Mouse (Mus musculus): ENCODE measurements around the gene Arhgap10.
A peak's percentile ranks its signal among the peaks of the same experiment; 100 is the strongest.

Gene Arhgap10

GRCm38 (mm10) chr8:77384080-77384479 is 133.7 kb downstream of the Arhgap10 start:
- DNase-seq, result no peak

GRCm38 (mm10) chr8:77383671-77384070 is 134.1 kb downstream of the Arhgap10 start:
- no peak for DNase-seq

GRCm38 (mm10) chr8:77380844-77381243 is 136.9 kb downstream of the Arhgap10 start:
- DNase-seq, result no peak

- DNase-seq, result no peak
Measured at GRCm38 (mm10) chr8:77379300-77379699, 138.5 kb downstream of the Arhgap10 start.

DNA sequence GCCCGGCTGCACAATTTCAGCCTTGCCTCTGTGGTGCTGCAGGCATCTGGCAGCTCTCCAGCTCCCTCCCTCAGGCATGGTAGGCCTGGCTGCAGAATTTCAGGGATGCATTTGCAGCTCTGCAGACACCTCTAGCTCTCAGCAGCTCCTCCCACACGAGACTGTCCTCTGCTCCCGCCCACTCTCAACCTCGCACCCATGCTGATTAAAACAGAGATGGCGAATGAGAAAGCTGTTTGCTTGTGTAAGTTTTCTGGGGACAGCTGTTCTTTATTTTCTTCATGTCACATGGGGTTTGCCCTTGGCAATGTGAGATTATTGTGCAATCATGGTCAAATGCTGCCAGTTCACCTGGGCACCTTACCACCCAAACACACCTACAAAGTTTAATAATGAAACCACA is 141.3 kb downstream of the Arhgap10 start:
- DNase-seq, result peak; percentile 35

- no peak for DNase-seq
Measured at GRCm38 (mm10) chr8:77375999-77376398, 141.8 kb downstream of the Arhgap10 start.

DNA sequence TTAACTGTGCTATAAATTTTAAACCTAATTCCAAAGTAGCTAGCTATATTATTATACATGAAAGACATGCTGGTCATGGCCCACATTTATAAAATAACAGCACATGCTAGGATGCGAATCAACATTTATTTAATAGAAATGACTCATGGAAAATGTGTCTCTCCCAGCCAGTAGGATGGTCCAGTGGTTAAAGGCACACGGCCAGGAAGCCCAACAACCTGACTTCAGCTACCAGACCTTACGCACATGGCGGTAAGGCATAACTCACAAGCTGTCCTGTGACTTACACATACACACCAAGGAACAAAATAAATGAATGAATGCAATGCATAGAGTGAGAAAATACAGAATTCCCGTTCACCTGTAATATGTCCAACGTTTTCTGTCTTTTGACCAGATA is 146.7 kb downstream of the Arhgap10 start:
- DNase-seq, result no peak

DNA sequence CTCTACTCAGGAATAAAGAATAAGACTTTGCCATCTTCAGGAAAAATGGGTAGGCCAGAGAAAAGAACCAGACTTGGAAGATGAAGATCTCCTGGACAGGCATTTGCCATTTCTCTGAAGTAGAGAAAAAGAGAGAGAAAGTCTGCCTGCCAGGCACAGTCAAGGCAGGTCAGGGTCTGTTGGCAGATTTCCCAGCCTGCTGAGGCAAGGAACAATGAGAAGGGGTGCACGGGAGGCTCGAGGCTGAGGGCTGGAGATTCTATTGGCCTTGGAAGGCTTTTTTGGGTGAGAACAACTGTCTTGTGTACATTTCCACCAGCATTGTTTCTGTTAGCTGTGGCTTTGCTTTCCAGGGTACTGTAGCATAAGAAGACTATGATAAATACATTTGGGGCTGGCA is 147.4 kb downstream of the Arhgap10 start:
- DNase-seq, result no peak

DNA sequence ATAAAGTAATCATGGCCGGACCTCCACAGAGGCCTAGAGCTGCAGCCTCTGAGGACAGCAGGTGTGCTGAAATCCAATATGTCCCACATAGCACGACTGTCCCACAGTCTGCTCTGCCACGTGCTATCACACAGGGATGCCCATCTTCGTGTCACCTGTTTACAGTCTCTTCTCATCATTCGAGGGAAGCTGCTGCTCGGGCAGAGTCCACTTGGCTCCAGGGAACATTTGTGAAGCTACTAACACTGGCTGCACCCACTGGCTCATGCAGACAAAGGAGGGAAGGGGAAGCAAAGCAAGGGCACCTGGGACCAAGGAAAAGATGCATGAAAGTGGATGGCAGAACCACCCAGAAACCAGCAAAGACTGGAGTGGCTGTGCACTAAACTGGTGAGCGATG is 148.1 kb downstream of the Arhgap10 start:
- DNase-seq, result no peak

GRCm38 (mm10) chr8:77367091-77367490 is 150.7 kb downstream of the Arhgap10 start:
- DNase-seq, result no peak

DNA sequence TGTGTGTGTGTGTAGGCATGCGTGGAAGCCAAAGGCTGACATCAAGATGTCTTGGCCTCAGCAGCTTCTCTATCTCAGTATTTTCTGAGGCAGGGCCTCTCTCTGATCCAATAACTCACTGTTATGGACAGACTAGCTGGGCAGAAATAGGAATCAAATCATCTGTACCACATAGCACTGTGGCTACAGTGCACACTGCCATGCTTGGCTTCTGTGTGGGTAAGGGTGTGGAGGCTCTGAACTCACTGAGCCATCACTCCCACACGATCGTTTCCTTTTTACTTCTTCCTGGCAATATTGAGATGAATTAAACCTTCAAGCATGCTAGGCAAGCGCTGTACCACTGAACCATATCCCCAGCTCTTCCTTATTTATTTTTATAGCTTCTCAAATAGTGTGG is 151.3 kb downstream of the Arhgap10 start:
- DNase-seq, result no peak

DNA sequence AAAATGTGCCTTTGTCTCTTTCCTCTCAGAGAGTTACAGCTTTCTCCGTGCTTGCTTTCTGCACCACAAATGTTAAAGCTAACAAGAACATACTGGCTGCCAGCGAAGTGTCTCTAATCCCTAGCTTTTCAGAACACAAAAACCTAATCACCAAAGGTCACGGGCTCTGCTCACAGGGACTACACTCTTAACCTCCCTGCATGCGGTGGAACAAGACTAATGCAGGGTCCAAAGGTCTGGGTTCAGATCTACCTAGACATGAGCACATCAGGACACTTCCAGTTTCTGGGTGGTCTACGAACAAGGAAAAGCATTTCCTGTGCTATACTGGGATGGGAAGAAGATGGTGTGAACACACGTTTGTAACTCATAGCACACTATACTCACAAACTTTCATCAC is 151.8 kb downstream of the Arhgap10 start:
- DNase-seq, result no peak

DNA sequence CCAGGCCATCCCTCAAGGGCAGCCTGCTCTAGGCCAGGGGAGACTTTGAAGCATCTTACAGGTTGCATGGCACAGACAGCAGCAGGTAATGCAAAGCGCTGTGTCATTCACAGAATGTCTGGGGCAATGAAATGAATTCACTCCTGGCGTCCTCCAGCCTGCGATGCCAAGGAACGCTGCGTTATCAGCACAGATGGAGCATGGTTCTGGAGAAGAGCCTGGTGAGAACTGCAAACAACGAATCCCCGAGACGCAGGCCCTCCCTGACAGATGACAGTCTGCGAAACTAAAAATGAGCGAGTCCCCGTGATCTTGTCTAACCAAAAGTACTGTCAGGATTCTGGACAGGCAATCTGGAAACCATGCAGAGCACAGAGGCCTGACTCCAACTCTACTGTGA is 153.3 kb downstream of the Arhgap10 start:
- DNase-seq, result peak; percentile 41

DNA sequence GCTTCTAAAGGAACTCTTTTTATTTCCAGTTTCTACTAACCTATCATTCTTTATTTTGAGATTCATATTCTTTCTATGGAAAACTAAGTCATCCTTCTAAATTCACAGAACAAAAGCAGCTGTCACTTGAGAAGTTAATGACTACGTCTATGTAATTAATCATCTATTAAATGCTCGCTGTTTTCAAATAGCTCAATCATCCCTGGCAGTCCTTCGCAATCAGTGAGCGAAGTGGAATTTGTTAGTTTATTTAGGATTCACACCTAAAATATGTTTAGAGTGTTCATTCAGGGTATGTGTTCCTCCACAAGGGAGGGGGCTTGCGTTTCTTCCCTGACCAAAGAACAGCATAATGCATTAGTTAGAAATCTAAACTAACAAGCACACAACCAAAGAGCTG is 156.9 kb downstream of the Arhgap10 start:
- no peak for DNase-seq

- no peak for DNase-seq
Measured at GRCm38 (mm10) chr8:77360423-77360822, 157.3 kb downstream of the Arhgap10 start.

DNA sequence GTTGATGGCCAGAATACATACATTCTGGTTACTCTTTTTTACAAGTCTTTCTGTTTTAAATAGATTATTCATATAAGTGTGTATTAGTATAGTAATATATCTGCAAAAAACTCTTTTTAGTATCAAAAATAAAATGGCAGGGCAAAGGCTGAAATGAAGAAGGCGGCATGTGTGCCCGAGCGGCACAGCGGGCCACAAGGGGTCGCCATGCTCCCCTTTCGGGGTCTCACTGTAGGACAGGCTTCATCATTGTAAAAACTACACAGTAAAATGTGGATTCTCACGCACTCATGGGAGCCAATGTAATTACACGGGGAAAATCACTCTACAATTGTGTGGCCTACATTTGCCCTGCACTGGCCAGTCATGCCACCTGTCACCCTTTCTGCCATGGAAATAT is 160.6 kb downstream of the Arhgap10 start:
- no peak for DNase-seq

- DNase-seq, result no peak
Measured at GRCm38 (mm10) chr8:77355344-77355743, 162.4 kb downstream of the Arhgap10 start.

DNA sequence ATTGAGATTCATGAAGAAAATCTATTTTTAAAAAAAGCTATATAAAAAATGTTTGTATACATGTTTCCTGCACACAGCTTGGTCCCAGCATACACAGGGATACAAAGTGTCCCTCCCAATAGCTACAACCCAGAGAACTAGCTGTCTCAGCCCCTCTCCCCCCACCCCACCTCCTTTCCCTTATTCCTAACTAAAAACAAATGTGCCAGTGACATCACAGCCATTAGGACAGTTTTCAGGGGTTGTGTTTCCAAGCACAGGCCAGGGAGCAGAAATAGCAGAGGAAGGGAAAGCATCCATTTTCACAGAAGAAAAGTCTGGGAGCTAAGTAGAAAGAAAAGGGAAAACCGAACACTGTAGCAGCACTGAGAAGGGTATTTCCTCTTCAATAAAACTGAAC is 163.6 kb downstream of the Arhgap10 start:
- no peak for DNase-seq

- no peak for DNase-seq
Measured at GRCm38 (mm10) chr8:77351177-77351860, 166.4 kb downstream of the Arhgap10 start.

DNA sequence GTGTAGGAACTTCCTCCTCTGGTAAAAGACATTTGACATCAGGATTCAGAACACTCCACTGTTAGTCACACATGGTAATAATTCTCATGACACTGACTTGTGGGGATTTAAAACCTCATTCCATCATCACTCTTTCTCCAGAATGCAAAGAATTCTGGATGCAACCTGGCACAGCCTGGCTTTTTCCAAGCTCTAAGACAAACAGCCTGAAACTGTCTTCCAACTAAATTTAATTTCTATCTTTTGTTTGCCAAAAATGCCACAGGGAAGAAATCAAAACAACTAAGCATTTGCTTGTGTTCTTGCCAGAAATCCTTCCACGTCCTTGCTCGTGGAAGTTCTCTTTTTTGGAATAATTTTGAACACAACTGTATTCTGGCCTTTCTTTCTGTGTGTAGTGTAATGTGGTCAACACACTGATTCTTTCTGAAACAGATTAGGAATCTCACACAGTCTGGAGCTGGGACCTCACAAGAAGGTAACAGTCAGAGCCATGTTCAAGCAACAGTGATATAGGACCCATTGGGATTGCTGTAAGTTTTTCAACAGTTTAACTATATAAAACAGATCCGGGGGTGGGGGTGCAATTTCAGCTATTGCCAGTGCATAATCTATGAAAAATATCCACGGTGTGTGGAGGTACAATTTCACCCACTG is 167.5 kb downstream of the Arhgap10 start:
- no peak for DNase-seq

DNA sequence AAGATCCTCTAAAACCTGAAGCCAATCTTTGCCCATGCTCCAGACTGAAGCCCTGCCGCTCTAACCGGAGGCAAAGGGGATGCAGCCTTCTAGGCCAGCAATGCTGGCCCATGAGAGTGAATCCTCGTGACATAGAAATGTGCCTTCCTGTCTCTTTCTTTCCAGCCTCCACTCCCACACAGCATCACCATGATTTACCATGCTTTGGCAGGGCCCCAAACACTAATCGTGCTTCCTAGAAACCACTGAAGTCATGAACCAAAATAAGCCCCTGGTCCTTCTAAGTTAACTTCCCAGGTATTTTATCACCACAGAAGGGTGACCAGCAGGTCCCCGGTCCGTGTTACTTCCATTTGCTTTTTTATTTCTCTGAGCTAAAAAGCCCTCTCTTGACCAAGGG is 173.8 kb downstream of the Arhgap10 start:
- DNase-seq, result no peak

DNA sequence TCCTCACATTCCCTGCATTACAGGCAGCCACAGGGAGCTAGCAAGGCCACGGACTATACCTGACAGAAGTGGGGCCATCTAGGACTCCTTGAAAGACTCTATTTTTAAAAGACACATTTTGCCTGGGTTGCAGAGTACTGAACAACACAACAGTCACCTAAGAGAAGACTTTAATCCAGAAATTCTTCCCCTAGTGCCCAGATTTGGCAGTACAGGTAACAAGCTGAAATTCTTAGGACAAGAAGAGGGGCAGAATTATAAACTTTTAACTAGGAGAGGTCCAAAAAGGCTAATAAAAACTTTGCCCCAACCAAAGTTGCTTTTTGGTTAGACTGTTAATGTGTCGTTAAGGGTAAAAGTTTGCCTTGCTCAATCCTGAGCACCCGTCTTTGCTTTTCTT is 174.4 kb downstream of the Arhgap10 start:
- DNase-seq, result no peak

DNA sequence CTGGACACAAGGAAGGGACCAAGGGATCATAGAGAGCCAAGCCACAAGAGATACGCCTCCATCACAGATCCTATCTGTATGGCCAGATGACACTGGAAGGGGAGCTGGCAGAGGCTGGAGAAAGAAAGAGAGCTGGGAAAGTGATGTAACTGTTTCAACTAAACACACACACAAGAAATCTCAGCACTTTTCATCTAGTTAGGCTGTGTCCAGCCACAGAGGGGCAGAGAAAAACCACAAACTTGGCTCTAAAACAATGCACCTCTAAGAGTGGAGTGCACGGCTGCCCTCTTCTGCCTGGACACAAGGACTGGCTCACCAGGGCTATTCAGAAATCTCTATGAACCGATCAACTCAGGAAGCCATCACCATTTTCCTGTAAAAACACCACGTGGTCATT is 175.6 kb downstream of the Arhgap10 start:
- no peak for DNase-seq

- DNase-seq, result no peak
Measured at GRCm38 (mm10) chr8:77341329-77341728, 176.4 kb downstream of the Arhgap10 start.

Data from cerebellum, adult 8-10 months (tissue).